Mouse (Mus musculus): ENCODE measurements around the gene Jmy.

GRCm38 (mm10) chr13:93399710-93400216 lies 99.8 kb downstream of the Jmy start:
- no peak for TF ChIP-seq CTCF (IDR thresholded peaks at IDR 0.05; ENCODE audit: low read depth, low read length)
- TF ChIP-seq POLR2A (IDR thresholded peaks at IDR 0.05; ENCODE audit: borderline replicate concordance, low read depth, low read length), result no peak

Data from bone marrow macrophage, adult 2 months (primary cell).